Comparison of ENCODE assay signal across 9 mouse cellular contexts in genomic region chr1:42952734-42953481, GRCm38 (mm10). TPM values are rescaled to one million over a fixed set of nuclear protein-coding genes. Genes with fewer than 3 reads are reported as not detected.
DNase-seq lines count a peak whose midpoint lies in the region; ATAC-seq and TF ChIP-seq lines count a peak whose summit lies in the region.
"Had no signal": no experiment of that assay in that cellular context is flagged by ENCODE, and none has a peak within 500 bp of the region (broad histone marks: within the 10 kb centered on the region; RNA-seq: fewer than 3 reads in every experiment).

Gene Gpr45 (plus strand): TSS chr1:42952872.

- no peak for ATAC-seq in erythroblast, adult 5-6 weeks (replicated peaks; ENCODE audit: low FRiP score, poor library complexity, severe bottlenecking)
- ATAC-seq in hindbrain, embryonic 15.5 days (ENCODE audit: low FRiP score, low read depth), result peak; percentile 87
- ATAC-seq in midbrain, embryonic 14.5 days (ENCODE audit: low FRiP score, low TSS enrichment), result peak; percentile 89

- no peaks in the 10 kb centered on the region for H3K36me3 ChIP-seq in erythroblast, embryonic 14.5 days (ENCODE audit: control insufficient read depth)
- no peaks in the 10 kb centered on the region for H3K36me3 ChIP-seq in hindbrain, embryonic 15.5 days
- no peaks in the 10 kb centered on the region for H3K36me3 ChIP-seq in limb, embryonic 10.5 days
- H3K36me3 ChIP-seq in midbrain, embryonic 14.5 days (ENCODE audit: control insufficient read depth, insufficient read depth, low read length), result no peaks in the 10 kb centered on the region

- peaks cover 37% of the 10 kb centered on the region for H3K27me3 ChIP-seq in erythroblast, embryonic 14.5 days (ENCODE audit: control insufficient read depth)
- H3K27me3 ChIP-seq in cerebellum, adult 2 months (ENCODE audit: control insufficient read depth, insufficient read depth, low read length), result no peaks in the 10 kb centered on the region; the same call in 1 of the 2 replicates
- no peaks in the 10 kb centered on the region for H3K27me3 ChIP-seq in hindbrain, embryonic 15.5 days
- 0 out of 2 replicates have a peak, but pooled peaks cover 6% of the 10 kb centered on the region for H3K27me3 ChIP-seq in limb, embryonic 10.5 days (ENCODE audit: low read depth, poor library complexity, severe bottlenecking)
- no peaks in the 10 kb centered on the region for H3K27me3 ChIP-seq in midbrain, embryonic 14.5 days (ENCODE audit: control insufficient read depth, insufficient read depth, low read length)

- peak within 1 kb of the TSS; percentile 88 for H3K4me2 ChIP-seq in hindbrain, embryonic 15.5 days
- H3K4me2 ChIP-seq in midbrain, embryonic 14.5 days (ENCODE audit: low read length), result peak within 1 kb of the TSS; percentile 75

- no peaks in the 10 kb centered on the region for H3K9me3 ChIP-seq in erythroblast, embryonic 14.5 days (ENCODE audit: control insufficient read depth, low read length)
- no peaks in the 10 kb centered on the region for H3K9me3 ChIP-seq in hindbrain, embryonic 15.5 days
- H3K9me3 ChIP-seq in limb, embryonic 10.5 days (replicated peaks), result no peaks in the 10 kb centered on the region
- H3K9me3 ChIP-seq in midbrain, embryonic 14.5 days (ENCODE audit: control insufficient read depth, low read length), result no peaks in the 10 kb centered on the region

- WGBS in cerebellum, adult 2 months, result 1% methylated on average over 71 of the region's 71 CpGs
- 1% methylated on average over 49 of the region's 71 CpGs for WGBS in hindbrain, embryonic 15.5 days
- WGBS in limb, embryonic 10.5 days, result under 1% methylated on average over 68 of the region's 71 CpGs
- WGBS in midbrain, embryonic 14.5 days, result 1% methylated on average over 56 of the region's 71 CpGs

- no peak for TF ChIP-seq CTCF in cerebellum, adult 2 months (IDR thresholded peaks at IDR 0.05; ENCODE audit: borderline replicate concordance, insufficient read depth, low read depth, low read length)

- TF ChIP-seq POLR2A in cerebellum, adult 2 months (IDR thresholded peaks at IDR 0.05; ENCODE audit: borderline replicate concordance, insufficient read depth, low read length), result no peak

- H3K4me1 ChIP-seq in erythroblast, embryonic 14.5 days (ENCODE audit: control insufficient read depth), result no peaks in the 10 kb centered on the region
- H3K4me1 ChIP-seq in cerebellum, adult 2 months (ENCODE audit: control insufficient read depth, insufficient read depth, low read length), result peaks cover 4% of the 10 kb centered on the region; the same call in 1 of the 2 replicates
- peaks cover 19% of the 10 kb centered on the region for H3K4me1 ChIP-seq in hindbrain, embryonic 15.5 days (replicated peaks)
- peaks cover 13% of the 10 kb centered on the region; the same call in 1 of the 2 replicates for H3K4me1 ChIP-seq in limb, embryonic 10.5 days
- H3K4me1 ChIP-seq in midbrain, embryonic 14.5 days (ENCODE audit: control insufficient read depth, insufficient read depth, low read length), result peaks cover 7% of the 10 kb centered on the region; the same call in 1 of the 2 replicates

- no peak within 1 kb of the TSS for H3K27ac ChIP-seq in cerebellum, adult 2 months (ENCODE audit: insufficient read depth, low read length)
- peak within 1 kb of the TSS; percentile 91 for H3K27ac ChIP-seq in hindbrain, embryonic 15.5 days (replicated peaks)
- H3K27ac ChIP-seq in limb, embryonic 10.5 days, result peak within 1 kb of the TSS; percentile 96
- H3K27ac ChIP-seq in midbrain, embryonic 14.5 days (replicated peaks; ENCODE audit: low read depth, low read length), result peak within 1 kb of the TSS; percentile 94

- DNase-seq in cerebellum, adult 2 months, result peak; percentile 47 to 62
- peak; percentile 41 for DNase-seq in forelimb bud, embryonic 11.5 days (ENCODE audit: low read depth, low spot score)
- peak; percentile 80 for DNase-seq in limb, embryonic 10.5 days (ENCODE audit: low spot score)
- peak; percentile 83 for DNase-seq in midbrain, embryonic 14.5 days
- peak; percentile 44 for DNase-seq in telencephalon, adult 2 months (ENCODE audit: low read depth, low spot score)

- peak within 1 kb of the TSS; percentile 97 for H3K9ac ChIP-seq in hindbrain, embryonic 15.5 days
- H3K9ac ChIP-seq in midbrain, embryonic 14.5 days (replicated peaks; ENCODE audit: low read length), result peak within 1 kb of the TSS; percentile 99

- peak within 1 kb of the TSS; percentile 24 for H3K4me3 ChIP-seq in erythroblast, embryonic 14.5 days (replicated peaks)
- peak within 1 kb of the TSS; percentile 65 for H3K4me3 ChIP-seq in cerebellum, adult 2 months (replicated peaks; ENCODE audit: insufficient read depth, low read depth, low read length)
- peak within 1 kb of the TSS; percentile 90 for H3K4me3 ChIP-seq in hindbrain, embryonic 15.5 days
- H3K4me3 ChIP-seq in limb, embryonic 10.5 days, result peak within 1 kb of the TSS; percentile 84
- H3K4me3 ChIP-seq in midbrain, embryonic 14.5 days (replicated peaks; ENCODE audit: low read depth, low read length), result peak within 1 kb of the TSS; percentile 80
- H3K4me3 ChIP-seq: myocyte had no signal

RNA-seq across cellular contexts. Expression of gene Gpr45, which starts in this region (rescaled TPM):
- polyA plus RNA-seq in erythroblast, embryonic 14.5 days (2012), result not detected in 2 replicates
- total RNA-seq in erythroblast, adult 5-6 weeks (2015; ENCODE audit: low replicate concordance), result not detected in 2 replicates
- 0.28 TPM in 1 of 2 replicates, not detected in the other for total RNA-seq in erythroblast, adult 5-6 weeks (2017; ENCODE audit: low replicate concordance)
- polyA plus RNA-seq in cerebellum, adult 2 months (2012; rRNA removed), result 5.8 and 6.6 TPM in 2 replicates
- 12.4 and 12.8 TPM in 2 replicates for polyA plus RNA-seq in hindbrain, embryonic 15.5 days (2015; fragmentation: Nextera tagmentation; extraction: Ambion mirVana)
- polyA plus RNA-seq in limb, embryonic 10.5 days (2016; fragmentation: Nextera tagmentation; extraction: Ambion mirVana), result 7.6 and 10.7 TPM in 2 replicates
- 14.2 and 16.0 TPM in 2 replicates for polyA plus RNA-seq in midbrain, embryonic 14.5 days (2014; fragmentation: Nextera tagmentation; extraction: Ambion mirVana)
- polyA plus RNA-seq: myocyte had no signal

Comparison
In these comparisons a context has a peak if more than half of its experiments do, and no peak if none do; other contexts are left out.
1. H3K4me3 ChIP-seq: peak in every context shown above with its lines; median percentile 90 in hindbrain, embryonic 15.5 days; 84 in limb, embryonic 10.5 days; 80 in midbrain, embryonic 14.5 days; 65 in cerebellum, adult 2 months; 24 in erythroblast, embryonic 14.5 days.